Mouse (Mus musculus): ENCODE data around the gene Gm20662. TPM values are rescaled to one million over a fixed set of nuclear protein-coding genes. Genes with fewer than 3 reads are reported as not detected.

Gene Gm20662
- 0.94 TPM in 1 of 2 replicates, not detected in the other for polyA plus RNA-seq (2014; fragmentation: Nextera tagmentation; extraction: Ambion mirVana)

DNA sequence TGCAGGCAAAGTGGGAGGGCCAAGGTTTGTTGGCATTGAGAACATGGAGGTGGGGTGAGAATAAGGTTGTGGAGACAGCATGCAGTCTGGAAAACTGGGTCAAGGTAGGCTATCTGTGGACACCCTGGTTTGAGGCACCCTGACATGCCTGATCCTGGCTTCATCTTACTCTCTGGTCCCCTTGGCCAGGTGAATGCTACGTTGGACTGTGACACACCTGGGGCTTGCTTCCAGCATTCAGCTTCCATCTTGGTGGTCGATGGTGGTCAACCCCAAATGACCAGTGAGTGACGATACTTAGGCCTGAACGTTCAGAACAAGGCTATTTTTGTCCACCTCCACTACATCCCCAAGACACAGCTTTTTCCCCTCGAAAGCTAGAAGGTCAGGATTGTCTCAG, at the start of gene Gm20662:
Gene Gm20662 (plus strand): TSS at position 301 of the 400 bp plus-strand sequence.
- Histone ChIP-seq H3K9ac (replicated peaks; ENCODE audit: low read depth, low read length) (no peak within 1 kb of the TSS), H3K27me3 (ENCODE audit: control insufficient read depth, insufficient read depth, low read length) (no peaks in the 10 kb centered on the region), H3K4me3 (ENCODE audit: low read depth, low read length) (no peak within 1 kb of the TSS), H3K36me3 (ENCODE audit: control insufficient read depth, insufficient read depth, low read length) (no peaks in the 10 kb centered on the region), H3K9me3 (ENCODE audit: control insufficient read depth, low read length) (no peaks in the 10 kb centered on the region), H3K4me2 (ENCODE audit: low read depth, low read length) (no peak within 1 kb of the TSS), H3K4me1 (ENCODE audit: control insufficient read depth, insufficient read depth, low read length) (no peaks in the 10 kb centered on the region), H3K27ac (ENCODE audit: low read depth, low read length) (no peak within 1 kb of the TSS)
- WGBS, result 87% methylated on average over 5 of the region's 5 CpGs
- ATAC-seq (ENCODE audit: low read depth), result no peak

DNA sequence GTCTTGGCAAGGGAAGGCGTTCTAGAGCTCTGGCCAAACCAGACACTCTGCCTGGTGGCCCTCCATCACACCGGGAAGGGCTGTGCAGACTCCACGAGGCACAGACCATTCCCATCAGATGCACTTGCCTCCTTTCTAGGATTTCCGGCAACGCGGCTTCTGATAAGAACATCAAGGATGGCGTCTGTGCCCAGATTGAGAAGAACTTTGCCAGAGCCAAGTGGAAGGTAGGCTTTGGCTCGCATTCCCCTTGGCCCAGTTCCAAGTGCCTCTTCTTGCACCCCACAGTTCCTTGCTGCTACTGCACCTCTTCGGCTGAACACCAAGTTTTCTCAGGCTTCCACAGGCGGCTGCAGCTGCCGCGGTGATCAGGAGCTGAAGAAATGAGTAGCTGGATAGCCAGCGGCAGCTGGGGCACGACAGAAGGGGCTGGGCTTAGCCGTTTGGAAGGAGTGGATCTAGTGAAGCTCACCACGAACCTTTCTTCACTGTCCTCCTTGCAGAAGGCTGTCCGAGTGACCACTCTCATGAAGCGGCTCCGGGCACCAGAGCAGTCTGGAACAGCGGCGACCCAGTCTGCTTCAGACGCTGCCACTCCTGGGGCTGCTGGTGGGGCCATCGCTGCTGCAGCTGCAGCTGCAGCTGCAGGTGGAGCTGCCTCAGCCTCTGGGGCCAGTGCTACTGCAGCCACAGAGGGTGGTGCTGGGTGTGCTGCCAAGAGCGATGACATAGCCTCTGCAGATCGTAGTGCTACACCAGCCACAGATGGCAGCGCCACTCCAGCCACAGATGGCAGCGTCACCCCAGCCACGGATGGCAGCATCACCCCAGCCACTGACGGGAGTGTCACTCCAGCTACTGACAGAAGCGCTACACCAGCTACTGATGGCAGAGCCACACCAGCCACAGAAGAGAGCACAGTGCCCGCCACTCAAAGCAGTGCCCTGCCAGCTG, 48.6 kb upstream of the Gm20662 start:
- 90% methylated on average over 31 of the region's 31 CpGs for WGBS
- no peak overlapping the region for H3K9ac ChIP-seq (replicated peaks; ENCODE audit: low read depth, low read length)
- no peak for ATAC-seq (ENCODE audit: low read depth)

DNA sequence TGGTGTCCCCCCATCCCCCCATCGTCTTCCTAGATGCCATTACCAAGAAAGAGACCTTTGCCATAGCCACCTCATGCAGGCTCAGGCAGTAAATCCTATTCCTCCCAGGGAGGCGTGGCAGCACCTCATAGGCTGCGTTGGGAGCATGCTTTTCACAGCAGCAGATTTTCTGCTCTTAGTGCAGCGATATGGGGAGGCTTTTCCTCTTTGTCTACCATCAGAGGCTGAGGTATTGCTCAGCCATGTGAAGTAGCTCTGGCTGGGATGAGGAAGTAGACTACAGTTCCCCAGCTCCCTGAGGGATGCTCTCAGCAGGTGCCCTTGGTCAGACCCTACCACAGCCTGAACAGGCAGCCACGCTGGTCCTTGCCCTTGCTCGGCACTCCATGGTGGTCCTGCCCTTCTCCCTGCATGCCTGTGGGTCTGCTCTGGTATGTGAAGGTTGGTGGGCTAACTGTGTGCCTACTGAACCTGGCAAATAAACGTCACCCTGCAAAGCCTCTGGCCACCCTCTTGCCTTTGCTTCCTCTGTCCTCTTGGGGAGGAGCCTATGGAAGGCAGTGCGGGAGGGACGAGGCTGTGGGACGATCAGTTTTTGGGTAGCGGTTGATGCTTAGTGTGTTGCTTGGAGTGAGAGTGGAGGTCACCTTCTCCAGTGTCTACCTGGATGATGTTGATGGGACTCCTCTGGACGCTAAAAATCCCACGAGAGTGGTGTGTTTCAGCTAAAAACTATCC, 46.8 kb upstream of the Gm20662 start:
- ATAC-seq (ENCODE audit: low read depth), result no peak
- Histone ChIP-seq H3K9me3 (ENCODE audit: control insufficient read depth, low read length) (no peaks in the 10 kb centered on the region), H3K4me1 (ENCODE audit: control insufficient read depth, insufficient read depth, low read length) (0 out of 2 replicates have a peak, but pooled peaks cover 4% of the 10 kb centered on the region), H3K36me3 (ENCODE audit: control insufficient read depth, insufficient read depth, low read length) (peaks cover 3% of the 10 kb centered on the region; the same call in 1 of the 2 replicates), H3K4me3 (ENCODE audit: low read depth, low read length) (no peak overlapping the region), H3K9ac (replicated peaks; ENCODE audit: low read depth, low read length) (no peak overlapping the region), H3K27ac (ENCODE audit: low read depth, low read length) (no peak overlapping the region), H3K27me3 (ENCODE audit: control insufficient read depth, insufficient read depth, low read length) (no peaks in the 10 kb centered on the region), H3K4me2 (ENCODE audit: low read depth, low read length) (no peak overlapping the region)
- 84% methylated on average over 13 of the region's 13 CpGs for WGBS

More for the DNA sequence above, 48.6 kb upstream of the Gm20662 start:
- Histone ChIP-seq H3K4me2 (ENCODE audit: low read depth, low read length) (no peak overlapping the region), H3K9me3 (ENCODE audit: control insufficient read depth, low read length) (no peaks in the 10 kb centered on the region), H3K4me3 (ENCODE audit: low read depth, low read length) (no peak overlapping the region), H3K4me1 (ENCODE audit: control insufficient read depth, insufficient read depth, low read length) (0 out of 2 replicates have a peak, but pooled peaks cover 4% of the 10 kb centered on the region), H3K27ac (ENCODE audit: low read depth, low read length) (no peak overlapping the region), H3K36me3 (ENCODE audit: control insufficient read depth, insufficient read depth, low read length) (peaks cover 3% of the 10 kb centered on the region; the same call in 1 of the 2 replicates), H3K27me3 (ENCODE audit: control insufficient read depth, insufficient read depth, low read length) (no peaks in the 10 kb centered on the region)

DNA sequence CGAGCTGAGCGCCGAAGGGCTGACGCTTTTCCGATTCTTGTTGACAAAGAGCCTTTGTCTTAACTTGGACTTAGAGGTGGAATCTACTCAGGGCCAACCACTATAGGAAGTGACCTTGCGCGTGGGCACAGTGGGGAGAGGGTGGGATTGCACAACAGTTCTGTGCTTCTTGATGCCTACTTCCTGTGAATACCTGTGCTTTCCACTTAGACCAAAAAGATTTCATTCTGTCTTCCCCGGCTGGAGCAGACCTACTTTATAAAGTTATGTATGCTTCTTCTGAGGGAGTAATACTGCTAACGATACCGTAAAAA, 46.3 kb upstream of the Gm20662 start, which contains the start of gene Traip:
Gene Traip (plus strand): TSS at position 215 of the 314 bp plus-strand sequence.
- Histone ChIP-seq H3K9me3 (ENCODE audit: control insufficient read depth, low read length) (no peaks in the 10 kb centered on the region), H3K9ac (replicated peaks; ENCODE audit: low read depth, low read length) (peak within 1 kb of the TSS; percentile 55), H3K27me3 (ENCODE audit: control insufficient read depth, insufficient read depth, low read length) (no peaks in the 10 kb centered on the region), H3K27ac (ENCODE audit: low read depth, low read length) (peak within 1 kb of the TSS; percentile 87), H3K4me2 (ENCODE audit: low read depth, low read length) (peak within 1 kb of the TSS; percentile 84), H3K36me3 (ENCODE audit: control insufficient read depth, insufficient read depth, low read length) (peaks cover 3% of the 10 kb centered on the region; the same call in 1 of the 2 replicates), H3K4me1 (ENCODE audit: control insufficient read depth, insufficient read depth, low read length) (0 out of 2 replicates have a peak, but pooled peaks cover 4% of the 10 kb centered on the region), H3K4me3 (ENCODE audit: low read depth, low read length) (peak within 1 kb of the TSS; percentile 39)
- no peak for ATAC-seq (ENCODE audit: low read depth)
- 90% methylated on average over 10 of the region's 10 CpGs for WGBS

DNA sequence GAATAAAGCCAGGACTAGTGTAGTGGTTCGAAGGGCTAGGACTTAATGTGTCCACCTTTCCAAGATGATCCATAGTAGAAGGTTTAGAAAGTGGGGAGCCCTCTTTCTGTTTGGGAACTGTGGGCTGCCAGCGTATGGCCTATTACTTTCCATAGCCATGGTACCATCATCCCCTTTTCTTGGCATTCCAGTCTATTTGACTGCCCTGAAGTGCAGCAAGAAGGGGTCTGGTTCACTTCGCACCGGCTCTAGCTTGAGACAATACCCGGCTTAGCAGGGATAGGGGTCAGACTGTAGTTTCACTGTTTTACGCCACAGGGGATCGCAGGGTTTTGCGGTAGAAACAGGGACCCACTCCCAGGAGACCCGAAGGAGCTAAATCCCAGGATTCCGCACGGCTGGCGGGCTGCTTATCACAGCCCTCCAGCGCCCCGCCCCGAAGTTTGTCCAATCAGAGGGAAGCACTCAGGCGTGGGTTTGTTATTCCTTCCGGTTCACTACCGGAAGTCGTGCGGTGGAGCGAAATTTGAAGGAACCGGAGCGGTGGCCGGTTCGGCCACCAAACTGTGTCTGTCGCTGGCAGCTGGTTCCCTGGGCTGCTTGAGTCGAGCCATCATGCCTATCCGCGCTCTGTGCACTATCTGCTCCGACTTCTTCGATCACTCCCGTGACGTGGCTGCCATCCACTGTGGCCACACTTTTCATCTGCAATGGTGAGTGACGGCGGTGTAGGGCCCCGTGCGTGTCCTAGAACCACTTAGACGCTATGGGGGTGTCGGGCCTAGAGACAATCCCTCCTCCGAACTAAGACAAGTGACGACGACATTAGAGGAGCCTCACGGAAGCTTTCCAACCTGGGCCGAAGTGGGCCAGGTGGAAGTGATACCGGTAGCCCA, 45.4 kb upstream of the Gm20662 start:
- WGBS, result 10% methylated on average over 45 of the region's 45 CpGs
- peak overlapping the region; percentile 39 for H3K4me3 ChIP-seq (ENCODE audit: low read depth, low read length)
- peak overlapping the region; percentile 87 for H3K27ac ChIP-seq (ENCODE audit: low read depth, low read length)
- H3K9ac ChIP-seq (replicated peaks; ENCODE audit: low read depth, low read length), result peak overlapping the region; percentile 55
- ATAC-seq (ENCODE audit: low read depth), result peak; percentile 96
- H3K4me1 ChIP-seq (ENCODE audit: control insufficient read depth, insufficient read depth, low read length), result 0 out of 2 replicates have a peak, but pooled peaks cover 4% of the 10 kb centered on the region
- H3K4me2 ChIP-seq (ENCODE audit: low read depth, low read length), result peak overlapping the region; percentile 84
- no peaks in the 10 kb centered on the region for H3K9me3 ChIP-seq (ENCODE audit: control insufficient read depth, low read length)
- peaks cover 3% of the 10 kb centered on the region; the same call in 1 of the 2 replicates for H3K36me3 ChIP-seq (ENCODE audit: control insufficient read depth, insufficient read depth, low read length)
- H3K27me3 ChIP-seq (ENCODE audit: control insufficient read depth, insufficient read depth, low read length), result no peaks in the 10 kb centered on the region

DNA sequence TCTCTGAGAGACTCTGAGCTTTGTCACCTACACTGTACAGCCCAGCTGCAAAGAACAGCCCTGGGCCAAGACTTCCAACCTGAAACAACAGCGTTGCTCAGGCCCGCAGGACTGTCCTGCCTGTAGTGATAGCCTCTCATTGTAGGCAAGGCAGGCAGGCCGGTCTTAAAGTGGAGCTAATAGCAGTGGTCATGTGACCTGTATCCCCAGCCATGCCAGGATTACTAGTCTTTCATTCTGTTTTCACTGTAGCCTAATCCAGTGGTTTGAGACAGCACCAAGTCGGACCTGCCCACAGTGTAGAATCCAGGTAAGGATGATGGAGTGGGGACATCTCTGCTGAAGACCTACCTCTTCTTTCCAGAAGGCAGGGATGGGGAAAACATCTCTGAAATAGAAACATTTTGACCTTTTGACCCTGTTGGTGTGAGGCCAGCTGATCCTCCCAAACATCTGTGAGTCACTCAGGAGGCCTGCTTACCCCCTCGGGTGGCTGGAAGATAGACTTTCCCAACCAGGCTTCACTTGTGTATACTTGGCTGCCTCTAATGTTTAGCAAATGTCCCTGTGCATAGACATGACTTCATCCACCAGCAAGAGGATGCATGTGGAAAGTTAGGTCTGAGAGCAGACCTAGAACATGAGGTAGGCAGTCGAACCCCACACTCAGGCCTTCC, 40.4 kb upstream of the Gm20662 start:
- no peaks in the 10 kb centered on the region for H3K9me3 ChIP-seq (ENCODE audit: control insufficient read depth, low read length)
- 78% methylated on average over 6 of the region's 6 CpGs for WGBS

DNA sequence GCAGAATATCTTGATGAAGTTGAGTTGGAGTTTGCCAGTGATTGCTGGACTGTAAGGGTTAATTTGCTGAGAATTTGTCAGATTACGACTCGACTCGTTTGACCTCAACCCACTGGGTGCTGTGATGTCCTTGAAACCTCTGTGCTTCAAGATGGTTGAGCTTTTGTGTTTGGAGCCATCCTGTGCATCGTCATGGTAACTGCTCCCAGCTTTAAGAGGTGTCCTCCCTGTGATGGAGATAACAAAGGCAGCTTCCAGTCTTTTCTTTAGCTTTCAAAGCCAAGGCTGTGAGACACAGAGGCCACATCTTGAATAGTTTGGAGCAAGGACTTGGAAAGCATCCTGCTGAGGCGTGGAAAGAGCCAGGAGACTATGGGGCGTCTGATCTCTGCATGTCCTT, 39.0 kb upstream of the Gm20662 start:
- Histone ChIP-seq H3K27me3 (ENCODE audit: control insufficient read depth, insufficient read depth, low read length) (no peaks in the 10 kb centered on the region), H3K4me2 (ENCODE audit: low read depth, low read length) (no peak overlapping the region), H3K9ac (replicated peaks; ENCODE audit: low read depth, low read length) (no peak overlapping the region), H3K27ac (ENCODE audit: low read depth, low read length) (no peak overlapping the region), H3K36me3 (ENCODE audit: control insufficient read depth, insufficient read depth, low read length) (no peaks in the 10 kb centered on the region), H3K9me3 (ENCODE audit: control insufficient read depth, low read length) (no peaks in the 10 kb centered on the region), H3K4me1 (ENCODE audit: control insufficient read depth, insufficient read depth, low read length) (peaks cover 4% of the 10 kb centered on the region; the same call in 1 of the 2 replicates), H3K4me3 (ENCODE audit: low read depth, low read length) (no peak overlapping the region)
- ATAC-seq (ENCODE audit: low read depth), result no peak
- WGBS, result 19% methylated on average over 6 of the region's 6 CpGs

More for the DNA sequence above, 40.4 kb upstream of the Gm20662 start:
- Histone ChIP-seq H3K4me2 (ENCODE audit: low read depth, low read length) (no peak overlapping the region), H3K27ac (ENCODE audit: low read depth, low read length) (no peak overlapping the region), H3K36me3 (ENCODE audit: control insufficient read depth, insufficient read depth, low read length) (no peaks in the 10 kb centered on the region), H3K9ac (replicated peaks; ENCODE audit: low read depth, low read length) (no peak overlapping the region), H3K4me1 (ENCODE audit: control insufficient read depth, insufficient read depth, low read length) (0 out of 2 replicates have a peak, but pooled peaks cover 4% of the 10 kb centered on the region), H3K4me3 (ENCODE audit: low read depth, low read length) (no peak overlapping the region), H3K27me3 (ENCODE audit: control insufficient read depth, insufficient read depth, low read length) (no peaks in the 10 kb centered on the region)
- ATAC-seq (ENCODE audit: low read depth), result no peak

DNA sequence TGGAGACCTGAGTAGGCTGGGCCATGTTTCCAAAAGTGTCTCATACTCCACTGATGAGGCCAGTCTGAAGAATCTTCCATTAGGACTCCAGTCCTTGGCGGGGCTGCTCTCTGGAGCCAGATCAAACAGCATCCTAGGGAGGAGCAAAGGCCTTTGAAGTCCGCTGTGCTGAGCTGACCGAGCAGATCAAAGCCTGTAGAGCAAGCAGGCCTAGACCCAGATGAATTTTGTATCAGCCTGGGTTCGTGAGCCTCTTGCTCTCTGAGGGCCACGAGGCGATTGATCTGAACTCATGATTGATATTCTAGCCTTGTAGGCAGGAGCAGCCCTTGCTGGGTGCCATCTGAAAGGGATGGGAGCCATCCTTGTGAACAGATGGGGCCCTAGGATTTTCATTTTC, 36.3 kb upstream of the Gm20662 start:
- H3K4me1 ChIP-seq (ENCODE audit: control insufficient read depth, insufficient read depth, low read length), result peaks cover 4% of the 10 kb centered on the region; the same call in 1 of the 2 replicates
- no peaks in the 10 kb centered on the region for H3K27me3 ChIP-seq (ENCODE audit: control insufficient read depth, insufficient read depth, low read length)
- no peak overlapping the region for H3K4me3 ChIP-seq (ENCODE audit: low read depth, low read length)
- H3K27ac ChIP-seq (ENCODE audit: low read depth, low read length), result no peak overlapping the region
- no peak overlapping the region for H3K9ac ChIP-seq (replicated peaks; ENCODE audit: low read depth, low read length)
- no peak for ATAC-seq (ENCODE audit: low read depth)
- 62% methylated on average over 6 of the region's 6 CpGs for WGBS
- H3K9me3 ChIP-seq (ENCODE audit: control insufficient read depth, low read length), result no peaks in the 10 kb centered on the region
- H3K36me3 ChIP-seq (ENCODE audit: control insufficient read depth, insufficient read depth, low read length), result no peaks in the 10 kb centered on the region
- no peak overlapping the region for H3K4me2 ChIP-seq (ENCODE audit: low read depth, low read length)

All from neural tube, embryonic 14.5 days (tissue).